Mouse (Mus musculus): ENCODE measurements at regions not wholly inside any gene's neighbourhood (a gene's known extent, or its start where the extent isn't known, plus 50 kb on each side); places are given as distances from the start of the nearest gene placed in this dataset.

DNA sequence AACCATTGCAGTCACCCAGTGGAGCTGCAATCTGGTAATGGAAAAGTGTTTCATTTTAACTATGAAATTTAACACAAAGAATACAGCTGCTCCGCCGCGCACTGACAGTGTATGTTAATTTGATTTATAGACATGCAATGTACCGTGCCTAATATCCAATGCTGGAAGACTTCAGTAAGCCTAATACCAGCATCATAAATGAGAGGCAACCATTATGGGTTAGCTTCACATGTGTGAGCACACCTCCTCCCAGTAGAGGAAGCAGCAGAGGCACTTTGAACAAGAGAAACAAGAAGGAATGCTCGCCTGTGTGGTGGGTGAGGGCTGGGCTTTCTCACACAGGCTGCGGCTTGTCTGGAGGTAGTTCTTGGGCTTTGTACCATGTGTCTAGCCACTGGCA is 519.7 kb downstream of the Slc4a3 start:
- TF ChIP-seq GATA1 (IDR thresholded peaks at IDR 0.05; ENCODE audit: borderline replicate concordance, low read length), result no peak
- no peak for TF ChIP-seq FLI1 (IDR thresholded peaks at IDR 0.05; ENCODE audit: low read length)
